8 mouse cellular contexts compared by ENCODE assay signal in the genomic region with DNA sequence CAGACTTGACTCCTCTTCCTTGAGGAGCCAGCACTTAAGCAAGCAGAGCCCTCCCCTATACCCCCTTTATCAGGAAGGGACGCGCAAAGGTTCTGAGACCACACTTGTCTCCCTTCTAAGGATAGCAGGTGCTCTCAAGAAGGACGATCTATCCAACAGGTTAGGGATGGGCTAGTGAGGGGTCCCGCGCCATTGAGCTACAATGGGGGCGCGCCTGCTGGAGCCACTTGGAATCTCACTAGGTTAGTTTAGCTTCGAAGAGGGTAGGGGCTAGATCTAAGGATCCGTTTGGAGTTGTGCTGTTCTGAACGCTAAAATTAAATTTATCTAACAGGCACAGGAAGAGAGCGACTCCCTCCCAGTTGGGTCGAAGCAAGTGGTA. TPM values are rescaled to one million over a fixed set of nuclear protein-coding genes. Genes with fewer than 3 reads are reported as not detected.
DNase-seq lines count a peak whose midpoint lies in the region; ATAC-seq and TF ChIP-seq lines count a peak whose summit lies in the region.

No protein-coding gene starts in this region.

- peak overlapping the region; percentile 72 to 90 for H3K4me3 ChIP-seq in heart, embryonic 14.5 days (ENCODE audit: control insufficient read depth in 1 of 2, insufficient read depth in 1 of 2, low read depth in 1 of 2, low read length in 2 of 2)
- H3K4me3 ChIP-seq in MEL (ENCODE audit: control insufficient read depth in 1 of 2, insufficient read depth in 1 of 2, low read depth in 2 of 2, low read length in 2 of 2), result peak overlapping the region; percentile 80 to 99
- peak overlapping the region; percentile 94 for H3K4me3 ChIP-seq in forebrain, embryonic 15.5 days
- H3K4me3 ChIP-seq in liver, embryonic 16.5 days (ENCODE audit: low read depth, low read length), result peak overlapping the region; percentile 89

- peak; percentile 6; the same call in 1 of the 2 replicates for ATAC-seq in heart, embryonic 14.5 days (ENCODE audit: insufficient number of reproducible peaks, insufficient read depth, low FRiP score, low read depth)
- no peak for ATAC-seq in forebrain, embryonic 15.5 days (replicated peaks)
- no peak for ATAC-seq in liver, embryonic 16.5 days (ENCODE audit: low read depth)

- H3K27me3 ChIP-seq in heart, embryonic 14.5 days (ENCODE audit: control insufficient read depth, insufficient read depth, low read length), result no peaks in the 10 kb centered on the region
- H3K27me3 ChIP-seq in MEL (ENCODE audit: control insufficient read depth in 1 of 2, insufficient read depth in 2 of 2, low read length in 2 of 2), result no peaks in the 10 kb centered on the region
- peaks cover 23% of the 10 kb centered on the region for H3K27me3 ChIP-seq in forebrain, embryonic 15.5 days
- H3K27me3 ChIP-seq in liver, embryonic 16.5 days (ENCODE audit: control insufficient read depth, insufficient read depth, low read depth, low read length), result peaks cover 28% of the 10 kb centered on the region

- WGBS in heart, embryonic 14.5 days, result under 1% methylated on average over 12 of the region's 12 CpGs
- WGBS in forebrain, embryonic 15.5 days, result 2% methylated on average over 12 of the region's 12 CpGs
- 2% methylated on average over 12 of the region's 12 CpGs for WGBS in liver, embryonic 16.5 days (ENCODE audit: insufficient replicate concordance)

- H3K27ac ChIP-seq in heart, embryonic 14.5 days (replicated peaks in 1 of 2; ENCODE audit: control insufficient read depth in 1 of 2, insufficient read depth in 1 of 2, low read depth in 2 of 2, low read length in 2 of 2), result peak overlapping the region; percentile 75 to 92
- peak overlapping the region; percentile 19; the same call in 1 of the 2 replicates for H3K27ac ChIP-seq in MEL (ENCODE audit: control insufficient read depth, low read depth, low read length)
- H3K27ac ChIP-seq in forebrain, embryonic 15.5 days (replicated peaks), result no peak overlapping the region
- H3K27ac ChIP-seq in liver, embryonic 16.5 days (ENCODE audit: low read length), result peak overlapping the region; percentile 81

- TF ChIP-seq EP300 in MEL (IDR thresholded peaks at IDR 0.05; ENCODE audit: low read depth in 1 of 2, low read length in 2 of 2), result peak in 1 of 2 experiments; percentile 47; a peak in 2 of 4 replicates

- TF ChIP-seq CTCF in MEL (IDR thresholded peaks at IDR 0.05 in 2 of 3, conservative IDR thresholded peaks at IDR 0.05 in 1 of 3; ENCODE audit: control insufficient read depth in 1 of 3, insufficient read depth in 1 of 3, low read depth in 2 of 3, low read length in 3 of 3, poor library complexity in 1 of 3, severe bottlenecking in 1 of 3), result no peak

- DNase-seq in heart, postnatal 14 days, result no peak
- DNase-seq in MEL (ENCODE audit: low read depth, low spot score), result no peak
- DNase-seq in layer of hippocampus, postnatal 36 days, result no peak
- no peak for DNase-seq in layer of hippocampus, postnatal 14 days (ENCODE audit: low spot score in 2 of 2)
- no peak for DNase-seq in left cerebral cortex, adult 11 months (ENCODE audit: low spot score)

- H3K4me1 ChIP-seq in heart, embryonic 14.5 days (ENCODE audit: control insufficient read depth in 2 of 2, insufficient read depth in 2 of 2, low read length in 2 of 2), result peaks cover 10 to 34% of the 10 kb centered on the region in 2 experiments
- peaks cover 4 to 14% of the 10 kb centered on the region in 2 experiments for H3K4me1 ChIP-seq in MEL (ENCODE audit: control insufficient read depth in 1 of 2, insufficient read depth in 2 of 2, low read length in 2 of 2)
- H3K4me1 ChIP-seq in forebrain, embryonic 15.5 days, result peaks cover 22% of the 10 kb centered on the region
- H3K4me1 ChIP-seq in liver, embryonic 16.5 days (ENCODE audit: control insufficient read depth, low read depth, low read length), result peaks cover 29% of the 10 kb centered on the region

- intact Hi-C loops in heart, postnatal 14 days (cut with DNase I), result loop anchor here (5.0 kb wide), 2 partner anchors 79 to 254 kb away; a partner anchor contains a TSS

- TF ChIP-seq RAD21 in MEL (IDR thresholded peaks at IDR 0.05; ENCODE audit: low read depth, low read length), result no peak

- H3K9me3 ChIP-seq in heart, embryonic 14.5 days (ENCODE audit: control insufficient read depth, low read length), result no peaks in the 10 kb centered on the region
- no peaks in the 10 kb centered on the region for H3K9me3 ChIP-seq in MEL (replicated peaks; ENCODE audit: insufficient read depth, low read length)
- no peaks in the 10 kb centered on the region for H3K9me3 ChIP-seq in forebrain, embryonic 15.5 days
- H3K9me3 ChIP-seq in liver, embryonic 16.5 days (replicated peaks; ENCODE audit: control insufficient read depth, low read length), result no peaks in the 10 kb centered on the region

- TF ChIP-seq POLR2A in MEL (IDR thresholded peaks at IDR 0.05; ENCODE audit: control insufficient read depth in 1 of 2, insufficient read depth in 1 of 2, low read depth in 1 of 2, low read length in 2 of 2, poor library complexity in 1 of 2), result no peak

- H3K9ac ChIP-seq in heart, embryonic 14.5 days (ENCODE audit: low read length), result peak overlapping the region; percentile 93
- peak overlapping the region; percentile 60 for H3K9ac ChIP-seq in MEL (ENCODE audit: control insufficient read depth, low read depth, low read length, poor library complexity, severe bottlenecking)
- H3K9ac ChIP-seq in forebrain, embryonic 15.5 days (replicated peaks), result peak overlapping the region; percentile 73
- H3K9ac ChIP-seq in liver, embryonic 16.5 days (ENCODE audit: low read depth, low read length), result peak overlapping the region; percentile 94

- peaks cover 6% of the 10 kb centered on the region for H3K79me2 ChIP-seq in MEL (ENCODE audit: control insufficient read depth, insufficient read depth, low read length, poor library complexity)

- H3K4me2 ChIP-seq in heart, embryonic 14.5 days (ENCODE audit: low read length), result peak overlapping the region; percentile 77
- H3K4me2 ChIP-seq in forebrain, embryonic 15.5 days (replicated peaks), result peak overlapping the region; percentile 99
- H3K4me2 ChIP-seq in liver, embryonic 16.5 days (ENCODE audit: low read depth, low read length), result peak overlapping the region; percentile 99

- H3K36me3 ChIP-seq in heart, embryonic 14.5 days (ENCODE audit: control insufficient read depth, insufficient read depth, low read length), result no peaks in the 10 kb centered on the region
- peaks cover 0 to 9% of the 10 kb centered on the region in 2 experiments; a peak in 2 of 4 replicates for H3K36me3 ChIP-seq in MEL (ENCODE audit: control insufficient read depth in 1 of 2, insufficient read depth in 2 of 2, low read length in 2 of 2)
- no peaks in the 10 kb centered on the region for H3K36me3 ChIP-seq in forebrain, embryonic 15.5 days
- no peaks in the 10 kb centered on the region for H3K36me3 ChIP-seq in liver, embryonic 16.5 days (ENCODE audit: control insufficient read depth, insufficient read depth)

TF ChIP-seq in MEL, 35 proteins besides CTCF, POLR2A, EP300 and RAD21:
- TF ChIP-seq SMC3 (IDR thresholded peaks at IDR 0.05; ENCODE audit: low read depth, low read length) (no peak), POLR2AphosphoS2 (IDR thresholded peaks at IDR 0.05; ENCODE audit: low read length) (no peak), SIN3A (IDR thresholded peaks at IDR 0.05; ENCODE audit: low read length) (no peak), ETS1 (IDR thresholded peaks at IDR 0.05; ENCODE audit: low read depth, low read length) (0 out of 2 replicates have a peak, but pooled peaks have one; percentile 9), GATA1 (IDR thresholded peaks at IDR 0.05; ENCODE audit: low read depth, low read length) (peak; percentile 31; the same call in 1 of the 2 replicates)

RNA-seq across cellular contexts. Expression of a gene that starts 0.9 kb away (rescaled TPM):
- polyA plus RNA-seq in heart, embryonic 14.5 days (2014; fragmentation: Nextera tagmentation; extraction: Ambion mirVana), result 10.5 and 10.9 TPM in 2 replicates
- 10 to 100 TPM; 23.4 to 24.9 TPM for total RNA-seq in heart, postnatal 14 days (2021)
- 3.0 and 3.4 TPM in 2 replicates for total RNA-seq in MEL (2012; rRNA removed)
- polyA plus RNA-seq in MEL (2012; ENCODE audit: insufficient read depth in 1 of 2, insufficient read length in 2 of 2, low read depth in 1 of 2, low replicate concordance in 2 of 2, missing spikeins in 1 of 2), result 1 to 10 TPM in 1 of 2 experiments, not detected in 1; 10.0 TPM
- 1.5 and 1.7 TPM in 2 replicates for polyA plus RNA-seq in forebrain, embryonic 15.5 days (2015; fragmentation: Nextera tagmentation; extraction: Ambion mirVana)
- polyA plus RNA-seq in liver, embryonic 16.5 days (2015; fragmentation: Nextera tagmentation; extraction: Ambion mirVana), result 8.3 and 8.7 TPM in 2 replicates
- total RNA-seq in layer of hippocampus, postnatal 36 days (2021), result 10 to 100 TPM; 68.7 to 78.5 TPM
- total RNA-seq in layer of hippocampus, postnatal 14 days (2021), result 10 to 100 TPM; 37.0 to 40.3 TPM
